Mouse (Mus musculus): ENCODE measurements around the gene Tbccd1. TPM values are rescaled to one million over a fixed set of nuclear protein-coding genes. Genes with fewer than 3 reads are reported as not detected.
A peak's percentile ranks its signal among the peaks of the same experiment; 100 is the strongest.

The Tbccd1 gene
- polyA plus RNA-seq, 1 experiment from 2014 or later, result 33.8 TPM

- Histone ChIP-seq H3K4me1 (peaks cover 6% of the 10 kb centered on the region), H3K27ac (no peak overlapping the region), H3K4me3 (no peak overlapping the region), H3K9ac (no peak overlapping the region), H3K4me2 (replicated peaks) (no peak overlapping the region), H3K27me3 (no peaks in the 10 kb centered on the region), H3K36me3 (no peaks in the 10 kb centered on the region), H3K9me3 (no peaks in the 10 kb centered on the region)
- 92% methylated on average over 4 of the region's 4 CpGs for WGBS
- no peak for ATAC-seq (ENCODE audit: insufficient number of reproducible peaks, insufficient read depth, low FRiP score, low TSS enrichment)
These were observed 4.8 kb downstream of the Tbccd1 start for GRCm38 (mm10) chr16:22852709-22853108.

GRCm38 (mm10) chr16:22848331-22848730, 9.1 kb downstream of the Tbccd1 start:
- WGBS, result 81% methylated on average over 1 of the region's 1 CpGs
- H3K27ac ChIP-seq, result no peak overlapping the region
- no peak overlapping the region for H3K4me3 ChIP-seq
- H3K36me3 ChIP-seq, result no peaks in the 10 kb centered on the region
- H3K9me3 ChIP-seq, result no peaks in the 10 kb centered on the region
- ATAC-seq (ENCODE audit: insufficient number of reproducible peaks, insufficient read depth, low FRiP score, low TSS enrichment), result no peak
- no peak overlapping the region for H3K4me2 ChIP-seq (replicated peaks)
- H3K9ac ChIP-seq, result no peak overlapping the region
- no peaks in the 10 kb centered on the region for H3K27me3 ChIP-seq
- no peaks in the 10 kb centered on the region for H3K4me1 ChIP-seq

GRCm38 (mm10) chr16:22847686-22848085, 9.8 kb downstream of the Tbccd1 start:
- Histone ChIP-seq H3K9ac (no peak overlapping the region), H3K36me3 (no peaks in the 10 kb centered on the region), H3K4me2 (replicated peaks) (no peak overlapping the region), H3K4me1 (no peaks in the 10 kb centered on the region), H3K4me3 (no peak overlapping the region), H3K27ac (no peak overlapping the region), H3K27me3 (no peaks in the 10 kb centered on the region), H3K9me3 (no peaks in the 10 kb centered on the region)
- no peak for ATAC-seq (ENCODE audit: insufficient number of reproducible peaks, insufficient read depth, low FRiP score, low TSS enrichment)
- WGBS, result 78% methylated on average over 1 of the region's 1 CpGs

GRCm38 (mm10) chr16:22845481-22845880, 12.0 kb downstream of the Tbccd1 start:
- Histone ChIP-seq H3K27ac (no peak overlapping the region), H3K9ac (no peak overlapping the region), H3K4me2 (replicated peaks) (no peak overlapping the region), H3K36me3 (peaks cover 2% of the 10 kb centered on the region; the same call in 1 of the 2 replicates), H3K27me3 (no peaks in the 10 kb centered on the region), H3K4me3 (no peak overlapping the region), H3K4me1 (no peaks in the 10 kb centered on the region), H3K9me3 (no peaks in the 10 kb centered on the region)
- ATAC-seq (ENCODE audit: insufficient number of reproducible peaks, insufficient read depth, low FRiP score, low TSS enrichment), result no peak
- WGBS, result 93% methylated on average over 4 of the region's 4 CpGs

- Histone ChIP-seq H3K4me1 (no peaks in the 10 kb centered on the region), H3K27me3 (no peaks in the 10 kb centered on the region), H3K4me2 (replicated peaks) (peak overlapping the region; percentile 88), H3K36me3 (peaks cover 8% of the 10 kb centered on the region; the same call in 1 of the 2 replicates), H3K9ac (peak overlapping the region; percentile 71), H3K4me3 (peak overlapping the region; percentile 47), H3K9me3 (no peaks in the 10 kb centered on the region), H3K27ac (no peak overlapping the region)
- ATAC-seq (ENCODE audit: insufficient number of reproducible peaks, insufficient read depth, low FRiP score, low TSS enrichment), result no peak
- 71% methylated on average over 5 of the region's 5 CpGs for WGBS
These were observed 12.6 kb downstream of the Tbccd1 start for GRCm38 (mm10) chr16:22844834-22845233.

- peak overlapping the region; percentile 47 for H3K4me3 ChIP-seq
- no peak overlapping the region for H3K27ac ChIP-seq
- H3K9me3 ChIP-seq, result no peaks in the 10 kb centered on the region
- H3K27me3 ChIP-seq, result no peaks in the 10 kb centered on the region
- peak overlapping the region; percentile 88 for H3K4me2 ChIP-seq (replicated peaks)
- WGBS, result 7% methylated on average over 26 of the region's 26 CpGs
- no peaks in the 10 kb centered on the region for H3K4me1 ChIP-seq
- H3K9ac ChIP-seq, result peak overlapping the region; percentile 71
- ATAC-seq (ENCODE audit: insufficient number of reproducible peaks, insufficient read depth, low FRiP score, low TSS enrichment), result peak; percentile 95
- H3K36me3 ChIP-seq, result peaks cover 12% of the 10 kb centered on the region; the same call in 1 of the 2 replicates
These were observed 13.2 kb downstream of the Tbccd1 start for GRCm38 (mm10) chr16:22844061-22844801.

GRCm38 (mm10) chr16:22842871-22843270, 14.6 kb downstream of the Tbccd1 start:
- Histone ChIP-seq H3K36me3 (peaks cover 12% of the 10 kb centered on the region; the same call in 1 of the 2 replicates), H3K9me3 (no peaks in the 10 kb centered on the region), H3K4me2 (replicated peaks) (no peak overlapping the region), H3K27ac (no peak overlapping the region), H3K4me1 (no peaks in the 10 kb centered on the region), H3K27me3 (no peaks in the 10 kb centered on the region), H3K9ac (no peak overlapping the region), H3K4me3 (no peak overlapping the region)
- WGBS, result 90% methylated on average over 5 of the region's 5 CpGs
- ATAC-seq (ENCODE audit: insufficient number of reproducible peaks, insufficient read depth, low FRiP score, low TSS enrichment), result no peak

GRCm38 (mm10) chr16:22839146-22839857, 18.2 kb downstream of the Tbccd1 start:
- WGBS, result 86% methylated on average over 3 of the region's 3 CpGs
- H3K4me3 ChIP-seq, result no peak overlapping the region

GRCm38 (mm10) chr16:22832932-22833525, 24.4 kb downstream of the Tbccd1 start:
- no peaks in the 10 kb centered on the region for H3K27me3 ChIP-seq
- H3K27ac ChIP-seq, result no peak overlapping the region
- H3K9me3 ChIP-seq, result no peaks in the 10 kb centered on the region
- H3K36me3 ChIP-seq, result peaks cover 21% of the 10 kb centered on the region
- no peak overlapping the region for H3K9ac ChIP-seq
- no peak overlapping the region for H3K4me2 ChIP-seq (replicated peaks)
- H3K4me3 ChIP-seq, result no peak overlapping the region
- H3K4me1 ChIP-seq, result no peaks in the 10 kb centered on the region
- 93% methylated on average over 3 of the region's 3 CpGs for WGBS
- no peak for ATAC-seq (ENCODE audit: insufficient number of reproducible peaks, insufficient read depth, low FRiP score, low TSS enrichment)

More at GRCm38 (mm10) chr16:22839146-22839857, 18.2 kb downstream of the Tbccd1 start:
- no peak overlapping the region for H3K27ac ChIP-seq
- no peaks in the 10 kb centered on the region for H3K27me3 ChIP-seq
- H3K36me3 ChIP-seq, result peaks cover 20% of the 10 kb centered on the region; the same call in 1 of the 2 replicates
- no peak for ATAC-seq (ENCODE audit: insufficient number of reproducible peaks, insufficient read depth, low FRiP score, low TSS enrichment)
- H3K4me1 ChIP-seq, result no peaks in the 10 kb centered on the region
- no peak overlapping the region for H3K9ac ChIP-seq
- H3K4me2 ChIP-seq (replicated peaks), result no peak overlapping the region
- no peaks in the 10 kb centered on the region for H3K9me3 ChIP-seq

GRCm38 (mm10) chr16:22820731-22821130, 36.7 kb downstream of the Tbccd1 start:
- H3K4me1 ChIP-seq, result no peaks in the 10 kb centered on the region
- no peaks in the 10 kb centered on the region for H3K27me3 ChIP-seq
- 54% methylated on average over 8 of the region's 8 CpGs for WGBS
- no peaks in the 10 kb centered on the region for H3K9me3 ChIP-seq
- peaks cover 18% of the 10 kb centered on the region for H3K36me3 ChIP-seq
- no peak overlapping the region for H3K4me2 ChIP-seq (replicated peaks)
- H3K27ac ChIP-seq, result no peak overlapping the region
- H3K4me3 ChIP-seq, result no peak overlapping the region
- H3K9ac ChIP-seq, result no peak overlapping the region
- no peak for ATAC-seq (ENCODE audit: insufficient number of reproducible peaks, insufficient read depth, low FRiP score, low TSS enrichment)

GRCm38 (mm10) chr16:22811477-22811876, 46.0 kb downstream of the Tbccd1 start, which contains the start of gene Crygs:
Crygs (minus strand) TSS chr16:22811577.
- Histone ChIP-seq H3K4me2 (replicated peaks) (no peak within 1 kb of the TSS), H3K36me3 (peaks cover 6% of the 10 kb centered on the region; the same call in 1 of the 2 replicates), H3K9ac (no peak within 1 kb of the TSS), H3K4me3 (no peak within 1 kb of the TSS), H3K27ac (no peak within 1 kb of the TSS), H3K27me3 (peaks cover 7% of the 10 kb centered on the region; the same call in 1 of the 2 replicates), H3K4me1 (peaks cover 4% of the 10 kb centered on the region; the same call in 1 of the 2 replicates), H3K9me3 (no peaks in the 10 kb centered on the region)
- no peak for ATAC-seq (ENCODE audit: insufficient number of reproducible peaks, insufficient read depth, low FRiP score, low TSS enrichment)
- WGBS, result 61% methylated on average over 2 of the region's 2 CpGs

Data from embryonic facial prominence, embryonic 12.5 days (tissue).